Mouse (Mus musculus) CH12.LX (cell line): Measurements from ENCODE around the gene Dag1. TPM values are rescaled to one million over a fixed set of nuclear protein-coding genes. Genes with fewer than 3 reads are reported as not detected.

ENCODE experiments used
- DNase-seq: peaks from one replicate; pipeline ENCODE4 v3.0.0-alpha.2; 2013; ENCODE audit errors: extremely low read depth
- H3K27ac ChIP-seq: 2 replicates; pipeline ENCODE4 v1.5.1; 2012; ENCODE audit warnings: low read depth, mild to moderate bottlenecking, control low read depth, moderate library complexity; ENCODE audit not compliant: insufficient read depth
- H3K27me3 ChIP-seq: replicated peaks from 2 replicates; pipeline ENCODE3; 2012; ENCODE audit warnings: inconsistent platforms
- H3K36me3 ChIP-seq, 2 experiments: replicated peaks in 1 of 2; 2 replicates each; pipeline versions ENCODE3 to v1.6.1; 2012; ENCODE audit warnings: inconsistent platforms in 1 of 2, low read length in 1 of 2, mild to moderate bottlenecking in 1 of 2, mixed read lengths in 1 of 2, moderate library complexity in 1 of 2; ENCODE audit not compliant: control insufficient read depth in 1 of 2, insufficient read depth in 1 of 2
- H3K4me1 ChIP-seq, 2 experiments: 2 replicates each; pipeline ENCODE4 v1.6.1; 2012; ENCODE audit warnings: inconsistent platforms in 1 of 2, moderate library complexity in 1 of 2; ENCODE audit not compliant: insufficient read depth in 2 of 2, control insufficient read depth in 1 of 2
- H3K4me2 ChIP-seq: 2 replicates; pipeline ENCODE4 v1.6.1; 2012; ENCODE audit warnings: low read depth, mild to moderate bottlenecking, control low read depth; ENCODE audit not compliant: poor library complexity, insufficient read depth, severe bottlenecking
- H3K4me3 ChIP-seq, 3 experiments: fragments of 150-350 bp in 1 of 3; sonication (generic) in 1 of 3; replicated peaks in 1 of 3; 2 replicates each; pipeline versions ENCODE3 to v1.5.1; 2011 to 2012; ENCODE audit warnings: low read depth in 2 of 3, low read length in 2 of 3, mild to moderate bottlenecking in 2 of 3, moderate library complexity in 2 of 3, control low read depth in 1 of 3, improper control_type of control experiment in 1 of 3, inconsistent platforms in 1 of 3, mixed read lengths in 1 of 3; ENCODE audit not compliant: poor library complexity in 1 of 3
- H3K79me2 ChIP-seq: replicated peaks from 2 replicates; pipeline ENCODE4 v1.6.1; 2012; ENCODE audit warnings: mild to moderate bottlenecking, moderate library complexity; ENCODE audit not compliant: control insufficient read depth, poor library complexity, insufficient read depth, severe bottlenecking; ENCODE audit errors: extremely low read depth
- H3K9ac ChIP-seq: 2 replicates; pipeline ENCODE4 v1.6.1; 2012; ENCODE audit warnings: low read depth, mild to moderate bottlenecking, control low read depth, moderate library complexity; ENCODE audit not compliant: insufficient read depth
- H3K9me3 ChIP-seq: replicated peaks from 2 replicates; pipeline ENCODE3; 2012; ENCODE audit warnings: low read length, inconsistent platforms, mixed read lengths
- BHLHE40 ChIP-seq: IDR thresholded peaks from 2 replicates; pipeline ENCODE4 v1.6.1; 2011; ENCODE audit warnings: mild to moderate bottlenecking, low read depth, low read length, improper control_type of control experiment
- CHD1 ChIP-seq: IDR thresholded peaks from 2 replicates; pipeline ENCODE4 v1.6.1; 2012; ENCODE audit warnings: low read depth, low read length, improper control_type of control experiment, inconsistent platforms
- CHD2 ChIP-seq: IDR thresholded peaks from 2 replicates; pipeline ENCODE4 v1.6.1; 2011; ENCODE audit warnings: low read length, improper control_type of control experiment
- E2F4 ChIP-seq: IDR thresholded peaks from 2 replicates; pipeline ENCODE4 v1.6.1; 2011; ENCODE audit warnings: low read depth, low read length, improper control_type of control experiment; ENCODE audit not compliant: insufficient replicate concordance
- EP300 ChIP-seq: IDR thresholded peaks from 2 replicates; pipeline ENCODE4 v1.6.1; 2011; ENCODE audit warnings: low read length, improper control_type of control experiment
- ETS1 ChIP-seq: conservative IDR thresholded peaks from 2 replicates; pipeline ENCODE4 v1.6.1; 2012; ENCODE audit warnings: low read depth, mild to moderate bottlenecking, inconsistent platforms, low read length, improper control_type of control experiment, moderate library complexity
- HCFC1 ChIP-seq: IDR thresholded peaks from 2 replicates; pipeline ENCODE4 v1.6.1; 2012; ENCODE audit warnings: low read depth, mild to moderate bottlenecking, inconsistent platforms, low read length, improper control_type of control experiment
- IRF4 ChIP-seq: IDR thresholded peaks from 2 replicates; pipeline ENCODE4 v1.6.1; 2014; ENCODE audit warnings: low read depth, mild to moderate bottlenecking, inconsistent platforms, low read length, improper control_type of control experiment
- JUN ChIP-seq: IDR thresholded peaks from 2 replicates; pipeline ENCODE4 v1.6.1; 2011; ENCODE audit warnings: low read depth, mild to moderate bottlenecking, low read length, improper control_type of control experiment, moderate library complexity; ENCODE audit not compliant: insufficient read depth
- JUND ChIP-seq: conservative IDR thresholded peaks from 2 replicates; pipeline ENCODE4 v1.6.1; 2011; ENCODE audit warnings: low read depth, low read length, improper control_type of control experiment
- MAFK ChIP-seq: IDR thresholded peaks from 2 replicates; pipeline ENCODE4 v1.6.1; 2011; ENCODE audit warnings: low read length, improper control_type of control experiment; ENCODE audit not compliant: insufficient replicate concordance
- MAX ChIP-seq: IDR thresholded peaks from 2 replicates; pipeline ENCODE4 v1.6.1; 2011; ENCODE audit warnings: low read length, improper control_type of control experiment
- MAZ ChIP-seq: IDR thresholded peaks from 2 replicates; pipeline ENCODE4 v1.6.1; 2012; ENCODE audit warnings: low read depth, mild to moderate bottlenecking, inconsistent platforms, low read length, improper control_type of control experiment, moderate library complexity
- MXI1 ChIP-seq: IDR thresholded peaks from 2 replicates; pipeline ENCODE4 v1.6.1; 2011; ENCODE audit warnings: mild to moderate bottlenecking, low read depth, low read length, improper control_type of control experiment
- MYC ChIP-seq: IDR thresholded peaks from 2 replicates; pipeline ENCODE4 v1.6.1; 2011; ENCODE audit warnings: low read depth, mild to moderate bottlenecking, improper control_type of control experiment, low read length
- NELFE ChIP-seq: IDR thresholded peaks from 2 replicates; pipeline ENCODE4 v1.6.1; 2011; ENCODE audit warnings: low read depth, low read length, improper control_type of control experiment
- NRF1 ChIP-seq: IDR thresholded peaks from 2 replicates; pipeline ENCODE4 v1.6.1; 2014; ENCODE audit warnings: low read depth, mild to moderate bottlenecking, inconsistent platforms, low read length, improper control_type of control experiment, moderate library complexity
- PAX5 ChIP-seq: IDR thresholded peaks from 2 replicates; pipeline ENCODE4 v1.6.1; 2012; ENCODE audit warnings: low read length, inconsistent platforms, mixed read lengths
- RCOR1 ChIP-seq: conservative IDR thresholded peaks from 2 replicates; pipeline ENCODE4 v1.6.1; 2012; ENCODE audit warnings: low read depth, mild to moderate bottlenecking, inconsistent platforms, low read length, improper control_type of control experiment
- SIN3A ChIP-seq: IDR thresholded peaks from 2 replicates; pipeline ENCODE4 v1.6.1; 2012; ENCODE audit warnings: low read length, improper control_type of control experiment, inconsistent platforms
- SMC3 ChIP-seq: IDR thresholded peaks from 2 replicates; pipeline ENCODE4 v1.6.1; 2011; ENCODE audit warnings: low read depth, low read length, improper control_type of control experiment
- TBP ChIP-seq: conservative IDR thresholded peaks from 2 replicates; pipeline ENCODE4 v1.6.1; 2011; ENCODE audit warnings: low read depth, low read length, improper control_type of control experiment
- TCF12 ChIP-seq: IDR thresholded peaks from 2 replicates; pipeline ENCODE4 v1.6.1; 2014; ENCODE audit warnings: low read depth, mild to moderate bottlenecking, inconsistent platforms, low read length, improper control_type of control experiment
- USF1 ChIP-seq: IDR thresholded peaks from 2 replicates; pipeline ENCODE4 v1.6.1; 2014; ENCODE audit warnings: low read depth, mild to moderate bottlenecking, inconsistent platforms, low read length, improper control_type of control experiment
- ZNF384 ChIP-seq: IDR thresholded peaks from 2 replicates; pipeline ENCODE4 v1.6.1; 2012; ENCODE audit warnings: low read depth, low read length, improper control_type of control experiment, inconsistent platforms
- dilution Hi-C: fragments of 300-500 bp; cut with MboI; formaldehyde crosslinking; loops from 2 replicates; pipeline ENCODE4 v1.14.3; 2020; ENCODE audit warnings: low sequenced_read_pairs; ENCODE audit not compliant: extremely low pct_unique_long_range_greater_than_20kb, extremely low pct_ligation_motif_present
- in situ Hi-C: fragments of 300-500 bp; cut with MboI; formaldehyde crosslinking; loops from 3 replicates; pipeline ENCODE4 v1.14.3; 2019; ENCODE audit warnings: low sequenced_read_pairs, low pct_ligation_motif_present, low pct_unique_long_range_greater_than_20kb, mixed read lengths
- polyA plus RNA-seq: library from polyadenylated mRNA; unstranded; fragments of >175 nt; gene quantifications from 2 replicates; pipeline ENCODE4 v1.2.1, GENCODE M21; 2012; ENCODE audit warnings: low read depth; ENCODE audit not compliant: insufficient read length
- total RNA-seq, 2 experiments: library from RNA; depleted of rRNA; stranded (reverse); fragments of 300-350 nt in 1 of 2; fragments of >200 nt in 1 of 2; gene quantifications; 2 replicates each; pipeline ENCODE4 v1.2.3; 2012 to 2014

The Dag1 gene
- total and polyA plus RNA-seq, 3 experiments = 1.7 to 5.7 (median 3.9) TPM

DNA sequence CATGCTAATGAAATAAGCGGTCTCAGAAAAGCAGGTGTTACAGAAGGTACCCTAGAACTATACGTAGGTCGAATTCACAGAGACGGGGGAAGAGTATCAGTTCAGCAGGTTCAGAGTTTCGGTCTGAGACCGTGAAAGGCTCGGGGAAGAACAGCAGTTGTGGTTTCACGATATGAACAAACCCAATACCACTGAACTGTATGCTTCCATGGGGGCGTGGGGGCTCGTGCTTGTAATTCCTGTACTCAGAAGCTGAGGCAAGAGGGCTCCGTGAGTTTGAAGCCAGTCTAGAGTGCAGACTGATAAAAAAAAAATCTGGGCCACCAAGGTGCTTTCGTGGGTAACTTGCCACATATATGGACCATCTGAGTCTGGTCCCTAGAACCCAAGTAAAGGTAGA lies 108.9 kb downstream of the Dag1 start:
- Histone ChIP-seq H3K27me3 (peaks cover 2% of the 10 kb centered on the region), H3K79me2 (no peaks in the 10 kb centered on the region), H3K4me3 (no peak overlapping the region), H3K36me3 (no peaks in the 10 kb centered on the region), H3K4me2 (0 out of 2 replicates have a peak overlapping the region, but pooled peaks have one; percentile 16), H3K4me1 (peaks cover 11 to 19% of the 10 kb centered on the region in 2 experiments; a peak in 3 of 4 replicates), H3K27ac (no peak overlapping the region), H3K9me3 (peaks cover 10% of the 10 kb centered on the region), H3K9ac (no peak overlapping the region)
- peak; percentile 78 for DNase-seq
- peak; percentile 94; the same call in 1 of the 2 replicates for TF ChIP-seq RCOR1
- peak; percentile 47; the same call in 1 of the 2 replicates for TF ChIP-seq MAZ
- peak; percentile 49; the same call in 1 of the 2 replicates for TF ChIP-seq MXI1
- TF ChIP-seq MAX = no peak
- 0 out of 2 replicates have a peak, but pooled peaks have one; percentile 16 for TF ChIP-seq TBP
- peak; percentile 81 for TF ChIP-seq TCF12
- peak; percentile 13; the same call in 1 of the 2 replicates for TF ChIP-seq SIN3A
- TF ChIP-seq CHD2 = peak; percentile 73
- TF ChIP-seq IRF4 = peak; percentile 97
- peak; percentile 69; the same call in 1 of the 2 replicates for TF ChIP-seq ZNF384
- no peak for TF ChIP-seq HCFC1
- TF ChIP-seq EP300 = peak; percentile 96
- no peak for TF ChIP-seq E2F4
- TF ChIP-seq JUND = peak; percentile 84
- no peak for TF ChIP-seq NRF1
- TF ChIP-seq MAFK = peak; percentile 75
- no peak for TF ChIP-seq CHD1
- peak; percentile 62; the same call in 1 of the 2 replicates for TF ChIP-seq MYC
- peak; percentile 94 for TF ChIP-seq BHLHE40
- peak; percentile 67; the same call in 1 of the 2 replicates for TF ChIP-seq JUN
- no peak for TF ChIP-seq PAX5
- TF ChIP-seq SMC3 = no peak
- TF ChIP-seq ETS1 = peak; percentile 70
- TF ChIP-seq USF1 = no peak
- TF ChIP-seq NELFE = no peak
- in situ Hi-C loops (no loop called here), dilution Hi-C loops (no loop called here)

Other genes with a start within 250 kb of the Dag1 start
- gene Gmppb, start 214.7 kb downstream of the Dag1 start, total RNA-seq (2012; rRNA removed) = 20.9 and 33.4 TPM in 2 replicates
- 17.9 and 18.4 TPM in 2 replicates for gene Gmppb, start 214.7 kb downstream of the Dag1 start, total RNA-seq (2014; rRNA removed)
- gene Gmppb, start 214.7 kb downstream of the Dag1 start, polyA plus RNA-seq = 19.2 and 21.8 TPM in 2 replicates
- 2.0 and 3.1 TPM in 2 replicates for gene Amigo3, start 210.8 kb downstream of the Dag1 start, total RNA-seq (2012; rRNA removed)
- 1.7 and 2.2 TPM in 2 replicates for gene Amigo3, start 210.8 kb downstream of the Dag1 start, total RNA-seq (2014; rRNA removed)
- 3.3 and 4.4 TPM in 2 replicates for gene Amigo3, start 210.8 kb downstream of the Dag1 start, polyA plus RNA-seq
- 33.2 and 59.6 TPM in 2 replicates for gene Mst1, start 183.5 kb downstream of the Dag1 start, total RNA-seq (2012; rRNA removed)
- 16.9 and 19.6 TPM in 2 replicates for gene Mst1, start 183.5 kb downstream of the Dag1 start, total RNA-seq (2014; rRNA removed)
- 19.7 and 21.4 TPM in 2 replicates for gene Mst1, start 183.5 kb downstream of the Dag1 start, polyA plus RNA-seq
- 28.8 and 32.3 TPM in 2 replicates for gene Rnf123, start 180.6 kb downstream of the Dag1 start, total RNA-seq (2012; rRNA removed)
- 6.6 and 10.0 TPM in 2 replicates for gene Rnf123, start 180.6 kb downstream of the Dag1 start, total RNA-seq (2014; rRNA removed)
- 40.4 and 50.0 TPM in 2 replicates for gene Rnf123, start 180.6 kb downstream of the Dag1 start, polyA plus RNA-seq
- gene Apeh, start 169.4 kb downstream of the Dag1 start, total RNA-seq (2012; rRNA removed) = 69.5 and 75.6 TPM in 2 replicates
- 28.8 and 36.2 TPM in 2 replicates for gene Apeh, start 169.4 kb downstream of the Dag1 start, total RNA-seq (2014; rRNA removed)
- gene Apeh, start 169.4 kb downstream of the Dag1 start, polyA plus RNA-seq = 53.2 and 66.6 TPM in 2 replicates
- 3.6 and 5.6 TPM in 2 replicates for gene Bsn, start 73.6 kb downstream of the Dag1 start, total RNA-seq (2012; rRNA removed)
- gene Bsn, start 73.6 kb downstream of the Dag1 start, total RNA-seq (2014; rRNA removed) = 4.0 and 4.4 TPM in 2 replicates
- gene Bsn, start 73.6 kb downstream of the Dag1 start, polyA plus RNA-seq = 6.6 and 7.8 TPM in 2 replicates
- 9.3 and 12.9 TPM in 2 replicates for gene Nicn1, start 26.5 kb upstream of the Dag1 start, total RNA-seq (2012; rRNA removed)
- gene Nicn1, start 26.5 kb upstream of the Dag1 start, total RNA-seq (2014; rRNA removed) = 7.4 and 8.5 TPM in 2 replicates
- gene Nicn1, start 26.5 kb upstream of the Dag1 start, polyA plus RNA-seq = 9.5 and 9.7 TPM in 2 replicates
- 2.2 and 2.7 TPM in 2 replicates for gene Amt, start 32.9 kb upstream of the Dag1 start, total RNA-seq (2012; rRNA removed)
- gene Amt, start 32.9 kb upstream of the Dag1 start, total RNA-seq (2014; rRNA removed) = 1.1 and 1.3 TPM in 2 replicates
- gene Amt, start 32.9 kb upstream of the Dag1 start, polyA plus RNA-seq = 1.5 and 2.1 TPM in 2 replicates
- gene Rhoa, start 42.2 kb upstream of the Dag1 start, total RNA-seq (2012; rRNA removed) = 84.0 and 96.9 TPM in 2 replicates
- gene Rhoa, start 42.2 kb upstream of the Dag1 start, total RNA-seq (2014; rRNA removed) = 231 and 243 TPM in 2 replicates
- gene Rhoa, start 42.2 kb upstream of the Dag1 start, polyA plus RNA-seq = 308 TPM in 2 replicates
- gene Tcta, start 42.2 kb upstream of the Dag1 start, total RNA-seq (2012; rRNA removed) = 5.0 and 8.7 TPM in 2 replicates
- gene Tcta, start 42.2 kb upstream of the Dag1 start, total RNA-seq (2014; rRNA removed) = 7.3 and 7.4 TPM in 2 replicates
- gene Tcta, start 42.2 kb upstream of the Dag1 start, polyA plus RNA-seq = 3.0 and 5.0 TPM in 2 replicates
- gene Gpx1, start 74.9 kb upstream of the Dag1 start, total RNA-seq (2012; rRNA removed) = 506 and 595 TPM in 2 replicates
- 750 and 883 TPM in 2 replicates for gene Gpx1, start 74.9 kb upstream of the Dag1 start, total RNA-seq (2014; rRNA removed)
- 694 and 813 TPM in 2 replicates for gene Gpx1, start 74.9 kb upstream of the Dag1 start, polyA plus RNA-seq
- 72.8 and 74.6 TPM in 2 replicates for gene Usp4, start 83.9 kb upstream of the Dag1 start, total RNA-seq (2012; rRNA removed)
- 50.6 and 52.1 TPM in 2 replicates for gene Usp4, start 83.9 kb upstream of the Dag1 start, total RNA-seq (2014; rRNA removed)
- gene Usp4, start 83.9 kb upstream of the Dag1 start, polyA plus RNA-seq = 86.3 and 93.5 TPM in 2 replicates
- gene 1700102P08Rik, start 128.8 kb upstream of the Dag1 start, total RNA-seq (2012; rRNA removed) = 0.21 TPM in 2 replicates
- 0.59 TPM in 1 of 2 replicates, not detected in the other for gene 1700102P08Rik, start 128.8 kb upstream of the Dag1 start, total RNA-seq (2014; rRNA removed)
- gene 1700102P08Rik, start 128.8 kb upstream of the Dag1 start, polyA plus RNA-seq = 0.26 TPM in 1 of 2 replicates, not detected in the other
- 0.04 TPM in 2 replicates for gene Ccdc36, start 164.5 kb upstream of the Dag1 start, total RNA-seq (2012; rRNA removed)
- gene Ccdc36, start 164.5 kb upstream of the Dag1 start, total RNA-seq (2014; rRNA removed) = 0.13 and 0.20 TPM in 2 replicates
- gene Ccdc36, start 164.5 kb upstream of the Dag1 start, polyA plus RNA-seq = 0.13 TPM in 1 of 2 replicates, not detected in the other
- gene BC048562, start 172.5 kb upstream of the Dag1 start, total RNA-seq (2012; rRNA removed) = not detected in 2 replicates
- not detected in 2 replicates for gene BC048562, start 172.5 kb upstream of the Dag1 start, total RNA-seq (2014; rRNA removed)
- gene BC048562, start 172.5 kb upstream of the Dag1 start, polyA plus RNA-seq = not detected in 2 replicates
- 16.1 and 19.3 TPM in 2 replicates for gene Ccdc71, start 196.6 kb upstream of the Dag1 start, total RNA-seq (2012; rRNA removed)
- 13.0 and 14.5 TPM in 2 replicates for gene Ccdc71, start 196.6 kb upstream of the Dag1 start, total RNA-seq (2014; rRNA removed)
- gene Ccdc71, start 196.6 kb upstream of the Dag1 start, polyA plus RNA-seq = 29.0 and 33.0 TPM in 2 replicates
- 3.1 and 3.5 TPM in 2 replicates for gene Klhdc8b, start 197.6 kb upstream of the Dag1 start, total RNA-seq (2012; rRNA removed)
- gene Klhdc8b, start 197.6 kb upstream of the Dag1 start, total RNA-seq (2014; rRNA removed) = 1.9 and 2.6 TPM in 2 replicates
- gene Klhdc8b, start 197.6 kb upstream of the Dag1 start, polyA plus RNA-seq = 3.4 and 5.2 TPM in 2 replicates
- 0.08 and 0.89 TPM in 2 replicates for gene Lamb2, start 215.8 kb upstream of the Dag1 start, total RNA-seq (2012; rRNA removed)
- 0.04 TPM in 1 of 2 replicates, not detected in the other for gene Lamb2, start 215.8 kb upstream of the Dag1 start, total RNA-seq (2014; rRNA removed)
- gene Lamb2, start 215.8 kb upstream of the Dag1 start, polyA plus RNA-seq = 0.11 and 0.17 TPM in 2 replicates
- 68.7 and 69.9 TPM in 2 replicates for gene Usp19, start 226.6 kb upstream of the Dag1 start, total RNA-seq (2012; rRNA removed)
- gene Usp19, start 226.6 kb upstream of the Dag1 start, total RNA-seq (2014; rRNA removed) = 36.5 TPM in 2 replicates
- 84.2 and 106 TPM in 2 replicates for gene Usp19, start 226.6 kb upstream of the Dag1 start, polyA plus RNA-seq
- 271 and 322 TPM in 2 replicates for gene Qars, start 243.7 kb upstream of the Dag1 start, total RNA-seq (2012; rRNA removed)
- 188 and 229 TPM in 2 replicates for gene Qars, start 243.7 kb upstream of the Dag1 start, total RNA-seq (2014; rRNA removed)
- 270 and 293 TPM in 2 replicates for gene Qars, start 243.7 kb upstream of the Dag1 start, polyA plus RNA-seq